Mouse (Mus musculus) limb, embryonic 15.5 days (tissue): ENCODE data around the gene Olfr165. TPM values are rescaled to one million over a fixed set of nuclear protein-coding genes. Genes with fewer than 3 reads are reported as not detected.
"Not testable (repeated sequence)": the region's sequence is repeated elsewhere in the genome, so short reads cannot be mapped to it uniquely, and the experiment has no call there.

Source experiments
- ATAC-seq: fragments of 200-750 bp; cut with Nextera tagmentation; 2 replicates; pipeline ENCODE4 v1.8.0; 2017; ENCODE audit warnings: low read depth, moderate TSS enrichment; ENCODE audit not compliant: insufficient number of reproducible peaks, low FRiP score, low TSS enrichment
- H3K27ac ChIP-seq: fragments of 300-500 bp; sonication (generic); 2 replicates; pipeline ENCODE4 v1.5.1; 2015; ENCODE audit warnings: moderate library complexity, mild to moderate bottlenecking, inconsistent platforms
- H3K27me3 ChIP-seq: fragments of 300-500 bp; sonication (generic); 2 replicates; pipeline ENCODE4 v1.6.1; 2015; ENCODE audit warnings: inconsistent platforms
- H3K36me3 ChIP-seq: fragments of 300-500 bp; sonication (generic); 2 replicates; pipeline ENCODE4 v1.6.1; 2015; ENCODE audit warnings: inconsistent platforms
- H3K4me1 ChIP-seq: fragments of 300-500 bp; sonication (generic); 2 replicates; pipeline ENCODE4 v1.6.1; 2015; ENCODE audit warnings: inconsistent platforms
- H3K4me2 ChIP-seq: fragments of 300-500 bp; sonication (generic); 2 replicates; pipeline ENCODE4 v1.6.1; 2015; ENCODE audit warnings: mild to moderate bottlenecking, inconsistent platforms
- H3K4me3 ChIP-seq: fragments of 300-500 bp; sonication (generic); 2 replicates; pipeline ENCODE4 v1.5.1; 2015; ENCODE audit warnings: mild to moderate bottlenecking, inconsistent platforms
- H3K9ac ChIP-seq: fragments of 300-500 bp; sonication (generic); 2 replicates; pipeline ENCODE4 v1.6.1; 2015; ENCODE audit warnings: inconsistent platforms
- H3K9me3 ChIP-seq: fragments of 300-500 bp; sonication (generic); 2 replicates; pipeline ENCODE4 v1.6.1; 2016; ENCODE audit warnings: inconsistent platforms
- WGBS: fragments of 180-500 bp; shearing (Covaris S2); methylation state at CpG from one replicate; pipeline ENCODE4 v1.1.7; 2015; 5-methylcytosine and 5-hydroxymethylcytosine counted together
- polyA plus RNA-seq: library from polyadenylated mRNA; unstranded; fragments of >200 nt; fragmentation: Nextera tagmentation; extraction: Ambion mirVana; gene quantifications from 2 replicates; pipeline ENCODE4 v1.2.1, GENCODE M21; 2015

Gene Olfr165
- not detected in 2 replicates for polyA plus RNA-seq

DNA sequence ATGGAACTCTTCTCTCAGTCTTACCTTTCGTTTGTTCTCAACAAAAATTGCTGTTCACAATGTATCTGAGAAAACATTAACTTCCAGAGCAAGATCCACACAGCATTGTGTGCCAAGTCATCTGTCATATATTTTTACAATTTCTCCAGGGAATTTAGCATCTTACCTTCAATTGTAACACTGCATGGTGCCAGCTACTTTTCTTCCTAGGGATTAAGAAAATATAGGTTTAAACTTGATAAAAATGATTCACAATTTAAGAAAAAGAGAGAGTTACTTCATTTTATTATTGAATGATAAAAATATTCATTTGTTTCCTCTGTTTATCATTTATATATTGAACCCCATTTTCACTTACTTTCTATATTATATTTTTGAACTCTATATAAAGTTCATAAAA is at the start of gene Olfr165:
TSS of gene Olfr165 (minus strand) at position 101 of the 400 bp plus-strand sequence.
- ATAC-seq, result no peak
- H3K4me1 ChIP-seq, result no peaks in the 10 kb centered on the region
- no peaks in the 10 kb centered on the region for H3K27me3 ChIP-seq
- H3K4me3 ChIP-seq, result no peak within 1 kb of the TSS
- H3K9me3 ChIP-seq, result no peaks in the 10 kb centered on the region
- H3K9ac ChIP-seq, result no peak within 1 kb of the TSS
- no peaks in the 10 kb centered on the region for H3K36me3 ChIP-seq
- H3K27ac ChIP-seq, result no peak within 1 kb of the TSS
- 47% methylated on average over 1 of the region's 1 CpGs for WGBS
- no peak within 1 kb of the TSS for H3K4me2 ChIP-seq

DNA sequence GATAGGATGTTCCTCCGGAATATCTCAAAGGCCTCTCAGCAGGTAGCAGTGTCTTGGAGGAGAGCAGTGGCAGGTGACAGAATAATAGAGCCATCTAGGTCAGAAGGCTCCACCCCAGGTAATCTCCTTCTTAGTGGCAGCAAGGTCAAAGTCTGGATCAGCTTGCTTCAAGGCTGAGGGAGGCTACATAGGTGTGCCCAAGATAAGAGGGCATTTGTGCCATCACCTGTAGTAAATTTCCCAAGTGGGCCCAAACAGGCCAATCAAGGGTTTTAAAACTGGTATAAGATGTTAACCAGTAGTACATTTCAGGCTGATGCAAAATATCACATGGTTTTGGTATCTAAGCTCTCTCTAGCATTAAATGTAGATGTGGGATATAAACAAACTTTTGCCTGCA is 41.4 kb upstream of the Olfr165 start:
- no peak overlapping the region for H3K27ac ChIP-seq
- no peak for ATAC-seq
- H3K36me3 ChIP-seq, result no peaks in the 10 kb centered on the region
- no peaks in the 10 kb centered on the region for H3K4me1 ChIP-seq
- H3K4me2 ChIP-seq, result no peak overlapping the region
- WGBS, result 100% methylated on average over 1 of the region's 1 CpGs
- no peak overlapping the region for H3K4me3 ChIP-seq
- no peaks in the 10 kb centered on the region for H3K9me3 ChIP-seq
- no peaks in the 10 kb centered on the region for H3K27me3 ChIP-seq
- no peak overlapping the region for H3K9ac ChIP-seq

DNA sequence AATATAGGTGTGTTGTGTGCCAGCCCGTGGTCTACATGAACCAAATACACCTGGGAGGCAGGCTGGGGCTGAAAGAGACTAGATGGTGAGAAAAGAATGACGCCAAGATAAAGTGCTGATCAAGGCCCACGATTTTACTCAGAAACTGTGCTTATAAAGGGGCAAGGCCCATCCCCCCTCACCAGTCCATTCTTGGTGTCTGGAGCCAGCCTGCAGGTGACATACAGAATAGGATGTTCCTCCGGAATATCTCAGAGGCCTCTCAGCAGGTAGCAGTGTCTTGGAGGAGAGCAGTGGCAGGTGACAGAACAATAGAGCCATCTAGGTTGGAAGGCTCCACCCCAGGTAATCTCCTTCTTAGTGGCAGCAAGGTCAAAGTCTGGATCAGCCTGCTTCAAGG is 35.8 kb upstream of the Olfr165 start:
- ATAC-seq, H3K4me3 ChIP-seq, H3K9ac ChIP-seq, H3K27me3 ChIP-seq, H3K4me1 ChIP-seq, H3K27ac ChIP-seq, H3K9me3 ChIP-seq, H3K36me3 ChIP-seq, H3K4me2 ChIP-seq: not testable (repeated sequence)
- 88% methylated on average over 4 of the region's 4 CpGs for WGBS

DNA sequence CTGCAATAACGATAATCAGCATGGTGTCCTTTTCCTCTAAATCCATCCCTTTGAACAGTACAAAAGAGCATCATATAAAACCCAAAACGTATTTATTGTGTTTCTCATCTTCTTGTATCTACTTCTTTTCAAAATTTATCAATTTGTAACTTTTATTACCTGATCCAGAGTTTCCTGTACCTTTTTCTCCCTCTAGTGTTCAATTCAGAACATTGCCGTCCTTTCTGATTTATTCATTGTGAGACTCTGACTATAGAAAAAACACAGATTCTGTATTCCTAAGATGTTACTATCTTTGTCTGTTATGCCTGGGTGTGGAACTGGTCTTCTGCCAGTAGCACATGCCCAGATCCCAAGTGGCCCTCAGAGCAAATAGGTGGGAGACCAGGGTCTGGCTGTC is 35.0 kb downstream of the Olfr165 start:
- 59% methylated on average over 3 of the region's 3 CpGs for WGBS
- H3K27ac ChIP-seq, result no peak overlapping the region
- H3K4me2 ChIP-seq, result no peak overlapping the region
- no peaks in the 10 kb centered on the region for H3K4me1 ChIP-seq
- ATAC-seq, result no peak
- no peak overlapping the region for H3K4me3 ChIP-seq
- no peaks in the 10 kb centered on the region for H3K9me3 ChIP-seq
- H3K27me3 ChIP-seq, result no peaks in the 10 kb centered on the region
- H3K9ac ChIP-seq, result no peak overlapping the region
- no peaks in the 10 kb centered on the region for H3K36me3 ChIP-seq

Other genes starting within 250 kb of the Olfr165 start
- not detected in 2 replicates for gene Olfr164, start 109.1 kb downstream of the Olfr165 start, polyA plus RNA-seq
- gene Olfr166, start 60.6 kb upstream of the Olfr165 start, polyA plus RNA-seq, result not detected in 2 replicates
- not detected in 2 replicates for gene Olfr167, start 99.1 kb upstream of the Olfr165 start, polyA plus RNA-seq
- not detected in 2 replicates for gene Olfr168, start 112.4 kb upstream of the Olfr165 start, polyA plus RNA-seq
- not detected in 2 replicates for gene Olfr169, start 148.7 kb upstream of the Olfr165 start, polyA plus RNA-seq
- not detected in 2 replicates for gene Olfr170, start 188.7 kb upstream of the Olfr165 start, polyA plus RNA-seq
- not detected in 2 replicates for gene Olfr171, start 206.8 kb upstream of the Olfr165 start, polyA plus RNA-seq